Mouse (Mus musculus) limb, embryonic 14.5 days (tissue): ENCODE results near the gene Lyplal1. TPM values are rescaled to one million over a fixed set of nuclear protein-coding genes. Genes with fewer than 3 reads are reported as not detected.
A peak's percentile ranks its signal among the peaks of the same experiment; 100 is the strongest.

Source experiments
- ATAC-seq: fragments of 200-750 bp; cut with Nextera tagmentation; 2 replicates; pipeline ENCODE4 v1.8.0; 2017; ENCODE audit warnings: low read depth, moderate number of reproducible peaks, moderate TSS enrichment; ENCODE audit not compliant: low FRiP score
- DNase-seq: peaks from one replicate; pipeline ENCODE4 v3.0.0-alpha.2; 2015; ENCODE audit warnings: low spot score
- H3K27ac ChIP-seq: fragments of 300-500 bp; sonication (generic); replicated peaks from 2 replicates; pipeline ENCODE4 v1.5.1; 2014; ENCODE audit warnings: low read depth, mild to moderate bottlenecking, low read length, moderate library complexity, mixed read lengths
- H3K27me3 ChIP-seq: fragments of 300-500 bp; sonication (generic); 2 replicates; pipeline ENCODE4 v1.6.1; 2014; ENCODE audit warnings: low read length, mixed read lengths; ENCODE audit not compliant: control insufficient read depth, insufficient read depth
- H3K36me3 ChIP-seq: fragments of 300-500 bp; sonication (generic); 2 replicates; pipeline ENCODE4 v1.6.1; 2014; ENCODE audit warnings: mild to moderate bottlenecking, low read length, moderate library complexity, mixed read lengths; ENCODE audit not compliant: control insufficient read depth, insufficient read depth
- H3K4me1 ChIP-seq: fragments of 300-500 bp; sonication (generic); 2 replicates; pipeline ENCODE4 v1.6.1; 2014; ENCODE audit warnings: antibody characterized with exemption, low read length, mixed read lengths; ENCODE audit not compliant: control insufficient read depth, insufficient read depth
- H3K4me2 ChIP-seq: fragments of 300-500 bp; sonication (generic); replicated peaks from 2 replicates; pipeline ENCODE4 v1.6.1; 2014; ENCODE audit warnings: low read depth, mild to moderate bottlenecking, low read length, moderate library complexity; ENCODE audit not compliant: severe bottlenecking
- H3K4me3 ChIP-seq: fragments of 300-500 bp; sonication (generic); replicated peaks from 2 replicates; pipeline ENCODE4 v1.5.1; 2014; ENCODE audit warnings: low read length
- H3K9ac ChIP-seq: fragments of 300-500 bp; sonication (generic); 2 replicates; pipeline ENCODE4 v1.6.1; 2014; ENCODE audit warnings: mild to moderate bottlenecking, low read depth, low read length, moderate library complexity; ENCODE audit not compliant: severe bottlenecking
- H3K9me3 ChIP-seq: fragments of 300-500 bp; sonication (generic); 2 replicates; pipeline ENCODE4 v1.6.1; 2016; ENCODE audit warnings: low read length; ENCODE audit not compliant: control insufficient read depth
- POLR2A ChIP-seq: fragments of 200-500 bp; IDR thresholded peaks from 2 replicates; pipeline ENCODE4 v1.8.0; 2012; ENCODE audit warnings: inconsistent platforms, mild to moderate bottlenecking, moderate library complexity, borderline replicate concordance; ENCODE audit not compliant: insufficient read depth, insufficient read length; ENCODE audit errors: extremely low read depth
- WGBS: fragments of 180-500 bp; shearing (Covaris S2); extraction: QIAGEN DNeasy Blood & Tissue Kit; methylation state at CpG from one replicate; pipeline ENCODE4 v1.1.7; 2014; 5-methylcytosine and 5-hydroxymethylcytosine counted together
- polyA plus RNA-seq, 2 experiments: library from polyadenylated mRNA; depleted of rRNA in 1 of 2; stranded (reverse) in 1 of 2; unstranded in 1 of 2; fragments of >200 nt; fragmentation: Nextera tagmentation in 1 of 2; extraction: Ambion mirVana in 1 of 2; gene quantifications; 2 replicates each; pipeline versions ENCODE4 v1.2.1 to v1.2.3; 2012 to 2014

The Lyplal1 gene
- polyA plus RNA-seq (2012; rRNA removed) (13.3 and 14.0 TPM in 2 replicates), polyA plus RNA-seq (2014; fragmentation: Nextera tagmentation; extraction: Ambion mirVana) (15.5 and 18.0 TPM in 2 replicates)

DNA sequence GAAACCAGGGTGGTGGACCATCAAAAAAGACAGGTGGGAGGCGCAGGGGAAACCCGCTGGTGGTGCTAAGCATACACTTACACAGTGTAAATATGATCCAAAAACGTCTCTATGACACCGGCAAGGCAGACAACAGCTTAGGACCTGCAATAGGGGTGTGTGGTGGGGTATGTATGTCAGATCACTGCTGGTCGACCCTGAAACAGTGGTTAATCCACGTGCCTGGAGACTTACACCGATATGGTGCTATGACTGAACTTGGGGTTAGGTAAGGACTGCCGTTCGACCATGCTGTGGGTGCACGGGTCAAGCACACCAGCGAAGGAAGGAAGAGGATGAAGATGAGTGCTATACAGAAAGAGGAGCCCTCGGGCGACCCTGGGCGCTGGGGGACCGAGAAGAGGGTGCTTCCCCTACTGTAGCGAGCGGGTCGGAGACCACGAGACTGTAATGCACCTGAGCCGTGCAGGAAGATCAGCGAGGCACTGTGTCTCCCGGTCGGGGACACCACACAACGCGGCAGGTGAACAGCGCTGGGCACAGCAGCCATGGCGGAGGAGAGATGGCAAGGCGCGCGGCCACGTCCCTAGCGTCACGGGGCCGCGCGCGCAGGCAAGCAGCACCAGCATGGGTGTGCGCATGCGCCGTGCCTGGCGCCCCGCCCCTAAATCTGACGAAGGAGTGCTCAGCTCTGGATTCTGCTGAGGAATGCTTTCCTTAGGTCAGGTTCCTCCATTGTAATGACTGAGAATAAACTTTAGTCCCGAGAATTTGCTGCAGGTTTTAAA, at the start of gene Lyplal1:
Lyplal1 (minus strand) TSS at position 610 of the 788 bp plus-strand sequence.
- Histone ChIP-seq H3K4me3 (peak within 1 kb of the TSS; percentile 74), H3K4me2 (peak within 1 kb of the TSS; percentile 88), H3K27ac (peak within 1 kb of the TSS; percentile 73), H3K27me3 (no peaks in the 10 kb centered on the region), H3K9me3 (no peaks in the 10 kb centered on the region), H3K4me1 (peaks cover 8% of the 10 kb centered on the region), H3K36me3 (no peaks in the 10 kb centered on the region), H3K9ac (peak within 1 kb of the TSS; percentile 77)
- ATAC-seq (peak; percentile 91), DNase-seq (peak; percentile 96)
- WGBS: 3% methylated on average over 44 of the region's 44 CpGs
- TF ChIP-seq POLR2A: peak; percentile 89

DNA sequence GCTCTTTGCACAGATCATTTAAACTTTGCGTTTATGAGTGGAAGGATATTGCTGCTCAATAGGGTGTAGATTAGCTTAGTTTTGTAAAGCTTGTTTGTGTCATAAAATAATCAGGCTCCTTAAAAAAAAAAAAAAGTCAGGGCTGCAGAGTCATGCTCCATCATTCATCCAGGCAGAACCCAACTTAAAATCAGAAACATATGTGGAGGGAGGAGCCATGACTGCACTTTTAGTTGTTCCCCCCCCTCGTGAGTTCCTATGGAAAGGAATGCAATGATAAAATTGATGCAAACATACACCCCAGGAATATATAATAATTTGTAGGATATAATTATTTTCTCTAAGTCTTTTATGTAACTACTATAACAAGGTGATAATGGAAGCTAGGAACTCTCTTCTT, 46.5 kb upstream of the Lyplal1 start:
- no peak for DNase-seq
- no peak for TF ChIP-seq POLR2A

DNA sequence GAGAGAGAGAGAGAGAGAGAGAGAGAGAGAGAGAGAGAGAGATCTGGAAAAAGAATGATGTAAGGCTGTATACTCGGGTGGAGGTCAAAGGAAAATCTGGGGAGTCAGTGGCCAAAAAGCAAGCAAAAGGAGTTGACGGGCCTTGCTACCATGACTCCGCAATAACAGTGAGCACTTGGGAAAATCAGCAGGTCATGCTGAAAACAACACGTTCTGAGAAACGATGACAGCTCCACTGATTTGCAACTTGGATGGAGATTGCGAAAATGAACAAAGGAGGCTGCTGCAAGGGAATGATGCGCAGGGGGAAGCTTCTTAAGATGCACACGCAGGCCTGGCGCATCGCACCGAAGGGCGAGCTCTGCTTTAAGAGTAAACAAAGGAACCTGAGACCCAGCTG, 46.1 kb upstream of the Lyplal1 start:
- H3K4me3 ChIP-seq: no peak overlapping the region
- no peak overlapping the region for H3K27ac ChIP-seq
- no peaks in the 10 kb centered on the region for H3K27me3 ChIP-seq
- H3K9ac ChIP-seq: no peak overlapping the region; the same call in 1 of the 2 replicates
- DNase-seq: no peak
- TF ChIP-seq POLR2A: no peak
- peaks cover 9% of the 10 kb centered on the region for H3K4me1 ChIP-seq
- H3K36me3 ChIP-seq: no peaks in the 10 kb centered on the region
- 0 out of 2 replicates have a peak, but pooled peaks have one; percentile 4 for ATAC-seq
- 46% methylated on average over 12 of the region's 12 CpGs for WGBS
- H3K4me2 ChIP-seq: no peak overlapping the region
- H3K9me3 ChIP-seq: no peaks in the 10 kb centered on the region

More for the DNA sequence above, 46.5 kb upstream of the Lyplal1 start:
- 0 out of 2 replicates have a peak, but pooled peaks have one; percentile 12 for ATAC-seq
- Histone ChIP-seq H3K9me3 (no peaks in the 10 kb centered on the region), H3K4me1 (peaks cover 8% of the 10 kb centered on the region), H3K4me3 (no peak overlapping the region), H3K36me3 (no peaks in the 10 kb centered on the region), H3K9ac (no peak overlapping the region; the same call in 1 of the 2 replicates), H3K27me3 (no peaks in the 10 kb centered on the region), H3K27ac (no peak overlapping the region), H3K4me2 (no peak overlapping the region)
- 17% methylated on average over 2 of the region's 2 CpGs for WGBS

DNA sequence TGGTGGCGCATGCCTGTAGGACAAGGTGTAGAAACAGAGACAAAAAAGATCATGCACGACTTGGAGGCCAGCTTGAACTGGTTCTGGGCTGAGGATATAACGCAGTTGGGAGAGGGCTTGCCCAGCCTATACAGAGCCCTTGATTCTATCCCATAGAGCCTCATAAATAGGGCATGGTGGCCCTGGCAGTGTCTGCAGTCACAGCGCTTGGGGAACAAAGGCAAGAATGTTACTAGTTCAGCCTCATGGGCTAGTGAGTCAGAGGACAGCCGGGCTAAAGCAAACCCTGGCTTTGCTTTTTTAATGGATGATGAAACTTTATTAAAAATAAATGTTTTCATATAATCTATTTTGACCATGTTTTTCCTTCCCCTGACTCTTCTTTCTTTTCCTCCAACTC, 33.3 kb upstream of the Lyplal1 start:
- no peaks in the 10 kb centered on the region for H3K9me3 ChIP-seq
- H3K36me3 ChIP-seq: no peaks in the 10 kb centered on the region
- H3K27me3 ChIP-seq: no peaks in the 10 kb centered on the region
- H3K4me1 ChIP-seq: peaks cover 6% of the 10 kb centered on the region; the same call in 1 of the 2 replicates
- no peak overlapping the region for H3K9ac ChIP-seq
- WGBS: 76% methylated on average over 5 of the region's 5 CpGs
- TF ChIP-seq POLR2A: no peak
- no peak overlapping the region for H3K4me3 ChIP-seq
- no peak for DNase-seq
- ATAC-seq: no peak
- no peak overlapping the region for H3K27ac ChIP-seq
- H3K4me2 ChIP-seq: no peak overlapping the region

DNA sequence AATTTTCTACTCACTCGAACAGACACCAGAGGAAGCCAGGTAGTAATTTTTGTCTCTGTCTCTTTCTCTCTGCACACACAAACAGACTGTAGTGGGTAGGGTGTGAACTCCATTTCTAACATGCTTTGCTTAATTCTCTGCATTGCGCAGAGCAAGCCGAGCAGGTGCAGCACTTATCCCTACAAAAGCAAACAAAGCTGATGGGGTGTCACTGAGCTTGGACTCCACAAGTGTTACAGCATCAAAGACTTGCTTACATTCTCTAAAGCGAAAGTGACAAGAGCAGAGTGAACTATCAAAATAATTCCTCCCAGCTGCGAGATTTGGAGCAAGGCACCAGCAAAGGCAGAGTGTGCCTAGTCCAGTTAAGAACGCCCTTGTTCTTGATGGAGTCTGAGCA, 28.3 kb upstream of the Lyplal1 start:
- TF ChIP-seq POLR2A: no peak
- H3K9me3 ChIP-seq: no peaks in the 10 kb centered on the region
- WGBS: 32% methylated on average over 6 of the region's 6 CpGs
- H3K9ac ChIP-seq: no peak overlapping the region
- no peaks in the 10 kb centered on the region for H3K36me3 ChIP-seq
- H3K4me1 ChIP-seq: peaks cover 7% of the 10 kb centered on the region; the same call in 1 of the 2 replicates
- ATAC-seq: peak; percentile 78
- H3K27me3 ChIP-seq: no peaks in the 10 kb centered on the region
- peak; percentile 30 for DNase-seq
- H3K4me3 ChIP-seq: no peak overlapping the region
- peak overlapping the region; percentile 28 for H3K4me2 ChIP-seq
- H3K27ac ChIP-seq: no peak overlapping the region
